Mouse (Mus musculus): Measurements from ENCODE around the gene Mul1.

Gene Mul1

GRCm38 (mm10) chr4:138440062-138440461, 5.6 kb downstream of the Mul1 start:
- in situ Hi-C loops (cut with MboI, MseI), result no loop called here

DNA sequence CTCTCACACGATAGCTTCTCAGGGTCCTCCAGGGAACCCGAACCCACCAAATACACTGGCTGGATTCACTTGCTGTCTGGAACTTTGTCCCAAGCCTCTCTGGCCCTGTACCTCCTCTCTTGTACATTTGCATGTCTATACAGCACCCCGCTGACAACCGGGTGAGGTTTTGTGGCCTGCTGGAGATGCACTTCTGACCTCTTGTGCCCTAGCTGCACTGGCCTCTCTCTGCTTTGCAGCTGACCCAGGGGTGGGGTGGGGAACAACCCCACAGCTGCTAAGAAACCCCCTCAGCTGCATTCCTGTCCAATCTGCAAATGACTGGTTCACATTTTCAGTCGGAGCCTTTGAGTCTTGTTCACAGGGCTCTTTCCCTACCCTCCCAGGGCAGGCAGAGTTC, 10.5 kb downstream of the Mul1 start:
- in situ Hi-C loops (cut with MboI, MseI), result loop anchor here (5.0 kb wide), 2 partner anchors 117 to 397 kb away; no protein-coding TSS in a partner anchor

- in situ Hi-C loops (cut with MboI, MseI), result loop anchor here (5.0 kb wide), 2 partner anchors 115 to 395 kb away; no protein-coding TSS in a partner anchor
Observed at GRCm38 (mm10) chr4:138446981-138447380, 12.5 kb downstream of the Mul1 start.

GRCm38 (mm10) chr4:138447387-138447786, 12.9 kb downstream of the Mul1 start:
- in situ Hi-C loops (cut with MboI, MseI), result loop anchor here (5.0 kb wide), 2 partner anchors 115 to 395 kb away; no protein-coding TSS in a partner anchor

GRCm38 (mm10) chr4:138447827-138448602, 13.5 kb downstream of the Mul1 start:
- in situ Hi-C loops (cut with MboI, MseI), result loop anchor here (5.0 kb wide), 2 partner anchors 114 to 394 kb away; no protein-coding TSS in a partner anchor

- in situ Hi-C loops (cut with MboI, MseI), result loop anchor here (5.0 kb wide), 2 partner anchors 113 to 393 kb away; no protein-coding TSS in a partner anchor
Observed at GRCm38 (mm10) chr4:138448872-138449615, 14.6 kb downstream of the Mul1 start.

- in situ Hi-C loops (cut with MboI, MseI), result loop anchor here (5.0 kb wide), 2 partner anchors 113 to 393 kb away; no protein-coding TSS in a partner anchor
Observed at GRCm38 (mm10) chr4:138449636-138450314, 15.3 kb downstream of the Mul1 start.

GRCm38 (mm10) chr4:138452306-138453096, 18.0 kb downstream of the Mul1 start:
- in situ Hi-C loops (cut with MboI, MseI), result no loop called here

- in situ Hi-C loops (cut with MboI, MseI), result no loop called here
Observed at GRCm38 (mm10) chr4:138453097-138453752, 18.8 kb downstream of the Mul1 start.

- in situ Hi-C loops (cut with MboI, MseI), result no loop called here
Observed at GRCm38 (mm10) chr4:138453753-138454570, 19.5 kb downstream of the Mul1 start, which contains the start of gene Camk2n1. Gene Camk2n1 (plus strand): TSS chr4:138454314.

- in situ Hi-C loops (cut with MboI, MseI), result no loop called here
Observed at GRCm38 (mm10) chr4:138454571-138455140, 20.2 kb downstream of the Mul1 start.

DNA sequence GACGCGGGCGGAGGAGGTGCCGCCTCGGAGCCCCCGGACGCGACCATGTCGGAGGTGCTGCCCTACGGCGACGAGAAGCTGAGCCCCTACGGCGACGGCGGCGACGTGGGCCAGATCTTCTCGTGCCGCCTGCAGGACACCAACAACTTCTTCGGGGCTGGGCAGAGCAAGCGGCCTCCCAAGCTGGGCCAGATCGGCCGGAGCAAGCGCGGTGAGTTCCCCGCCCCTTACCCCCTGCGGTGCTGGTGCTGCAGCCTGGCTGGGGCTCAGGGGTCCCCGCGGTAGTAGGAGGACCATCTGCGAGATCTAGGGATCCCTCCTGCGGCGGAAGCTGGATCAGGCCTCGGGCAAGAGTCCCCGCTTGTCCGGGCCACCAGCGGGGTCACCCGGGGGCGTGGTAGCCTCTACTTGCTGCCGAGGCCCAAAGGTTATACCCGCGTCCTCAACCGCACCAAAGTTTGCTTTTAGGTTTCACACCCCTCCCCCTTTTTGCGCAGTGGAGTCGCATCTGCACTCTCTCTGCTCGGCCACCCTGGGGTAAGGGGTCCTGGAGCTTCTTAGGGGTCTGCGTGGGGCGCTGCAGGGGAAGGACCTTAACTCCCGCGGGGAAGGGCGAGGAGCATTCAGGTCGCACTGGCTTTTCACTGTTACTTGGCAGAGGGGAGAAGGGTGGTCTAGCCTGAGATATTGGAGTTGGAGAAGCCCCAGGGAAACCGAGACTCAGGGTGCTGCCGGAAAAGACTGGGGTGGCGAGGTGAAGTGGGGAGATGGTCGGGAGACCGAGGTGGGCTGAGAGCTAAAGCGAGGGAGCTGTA, 20.9 kb downstream of the Mul1 start:
- in situ Hi-C loops (cut with MboI, MseI), result no loop called here

DNA sequence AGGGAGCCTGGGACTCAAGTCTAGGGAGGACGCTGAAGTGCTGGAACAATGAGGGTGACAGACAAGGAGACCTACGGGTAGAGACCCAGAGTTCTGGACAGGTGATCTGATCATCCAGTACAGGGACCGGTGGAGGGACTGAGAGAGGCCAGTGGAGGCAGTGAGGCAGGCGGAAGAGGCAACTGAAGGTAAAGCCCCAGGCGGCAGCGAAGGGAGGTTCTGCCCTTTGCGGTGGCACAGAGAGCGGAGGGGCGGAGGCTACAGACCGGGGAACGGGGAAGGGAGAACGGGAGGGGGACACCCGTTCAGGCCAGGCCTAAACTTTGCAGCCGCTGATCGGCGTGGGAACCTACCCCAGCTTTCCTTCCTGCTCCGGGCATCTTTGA, 21.5 kb downstream of the Mul1 start:
- in situ Hi-C loops (cut with MboI, MseI), result no loop called here

- in situ Hi-C loops (cut with MboI, MseI), result no loop called here
Observed at GRCm38 (mm10) chr4:138456536-138456935, 22.1 kb downstream of the Mul1 start.

- in situ Hi-C loops (cut with MboI, MseI), result no loop called here
Observed at GRCm38 (mm10) chr4:138457091-138457490, 22.6 kb downstream of the Mul1 start.

DNA sequence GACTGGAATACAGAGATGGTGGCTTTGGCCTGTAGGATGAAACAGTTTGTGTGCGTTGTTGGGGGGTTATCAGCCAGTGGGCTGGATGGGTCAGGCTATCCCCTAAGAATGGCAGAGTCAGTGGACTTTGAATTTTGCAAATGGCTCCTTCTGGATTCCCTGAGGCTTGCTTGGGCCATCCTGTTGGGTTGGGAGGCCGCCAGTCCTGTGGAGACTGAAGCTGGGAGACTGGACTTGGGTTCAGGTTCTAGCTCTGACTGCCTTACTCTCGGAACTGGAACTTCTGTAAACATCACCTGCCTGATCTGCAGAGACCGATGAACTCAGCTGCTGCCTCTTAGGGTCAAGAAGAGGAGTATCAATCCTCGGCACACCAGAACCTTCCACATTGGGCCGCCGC, 23.7 kb downstream of the Mul1 start:
- in situ Hi-C loops (cut with MboI, MseI), result no loop called here

GRCm38 (mm10) chr4:138458735-138459440, 24.4 kb downstream of the Mul1 start:
- in situ Hi-C loops (cut with MboI, MseI), result no loop called here

GRCm38 (mm10) chr4:138459775-138460174, 25.3 kb downstream of the Mul1 start:
- in situ Hi-C loops (cut with MboI, MseI), result no loop called here
